Mouse (Mus musculus) hindbrain, embryonic 12.5 days (tissue): ENCODE results near the gene Tgm1. TPM values are rescaled to one million over a fixed set of nuclear protein-coding genes. Genes with fewer than 3 reads are reported as not detected.

ENCODE experiments used
- ATAC-seq: fragments of 200-750 bp; cut with Nextera tagmentation; 2 replicates; pipeline ENCODE4 v1.8.0; 2017; ENCODE audit warnings: moderate TSS enrichment; ENCODE audit not compliant: low FRiP score
- H3K27ac ChIP-seq: fragments of 300-500 bp; sonication (generic); 2 replicates; pipeline ENCODE4 v1.5.1; 2016; ENCODE audit warnings: mild to moderate bottlenecking
- H3K27me3 ChIP-seq: fragments of 300-500 bp; sonication (generic); 2 replicates; pipeline ENCODE4 v1.6.1; 2016; ENCODE audit warnings: mild to moderate bottlenecking
- H3K36me3 ChIP-seq: fragments of 300-500 bp; sonication (generic); 2 replicates; pipeline ENCODE4 v1.6.1; 2016; ENCODE audit warnings: mild to moderate bottlenecking
- H3K4me1 ChIP-seq: fragments of 300-500 bp; sonication (generic); 2 replicates; pipeline ENCODE4 v1.6.1; 2016
- H3K4me2 ChIP-seq: fragments of 300-500 bp; sonication (generic); replicated peaks from 2 replicates; pipeline ENCODE4 v1.6.1; 2016; ENCODE audit warnings: mild to moderate bottlenecking
- H3K4me3 ChIP-seq: fragments of 300-500 bp; sonication (generic); 2 replicates; pipeline ENCODE4 v1.5.1; 2016; ENCODE audit warnings: mild to moderate bottlenecking
- H3K9ac ChIP-seq: fragments of 300-500 bp; sonication (generic); 2 replicates; pipeline ENCODE4 v1.6.1; 2016; ENCODE audit warnings: mild to moderate bottlenecking, moderate library complexity
- H3K9me3 ChIP-seq: fragments of 300-500 bp; sonication (generic); replicated peaks from 2 replicates; pipeline ENCODE4 v1.6.1; 2016; ENCODE audit warnings: mild to moderate bottlenecking
- WGBS: fragments of 180-500 bp; shearing (Covaris S2); methylation state at CpG from one replicate; pipeline ENCODE4 v1.1.7; 2016; 5-methylcytosine and 5-hydroxymethylcytosine counted together
- polyA plus RNA-seq: library from polyadenylated mRNA; unstranded; fragments of >200 nt; fragmentation: Nextera tagmentation; extraction: Ambion mirVana; gene quantifications from 2 replicates; pipeline ENCODE4 v1.2.1, GENCODE M21; 2016

Tgm1 gene
- polyA plus RNA-seq, 1 experiment from 2014 or later, result 0.90 TPM

GRCm38 (mm10) chr14:55737086-55737687 is 23.5 kb upstream of the Tgm1 start:
- Histone ChIP-seq H3K9ac (no peak overlapping the region), H3K9me3 (no peaks in the 10 kb centered on the region), H3K36me3 (peaks cover 25% of the 10 kb centered on the region), H3K27ac (no peak overlapping the region), H3K27me3 (no peaks in the 10 kb centered on the region), H3K4me2 (no peak overlapping the region), H3K4me3 (no peak overlapping the region), H3K4me1 (no peaks in the 10 kb centered on the region)
- 90% methylated on average over 9 of the region's 9 CpGs for WGBS
- no peak for ATAC-seq

- H3K4me1 ChIP-seq, result no peaks in the 10 kb centered on the region
- 81% methylated on average over 4 of the region's 4 CpGs for WGBS
- no peak overlapping the region for H3K4me3 ChIP-seq
- H3K9ac ChIP-seq, result no peak overlapping the region
- no peaks in the 10 kb centered on the region for H3K9me3 ChIP-seq
- no peak overlapping the region for H3K27ac ChIP-seq
- no peaks in the 10 kb centered on the region for H3K27me3 ChIP-seq
- H3K4me2 ChIP-seq, result no peak overlapping the region
- ATAC-seq, result no peak
- peaks cover 25% of the 10 kb centered on the region for H3K36me3 ChIP-seq
These were observed 22.0 kb upstream of the Tgm1 start for GRCm38 (mm10) chr14:55735758-55736157.

- H3K4me2 ChIP-seq, result no peak overlapping the region
- peaks cover 24% of the 10 kb centered on the region for H3K36me3 ChIP-seq
- no peak overlapping the region for H3K27ac ChIP-seq
- WGBS, result 81% methylated on average over 3 of the region's 3 CpGs
- H3K9ac ChIP-seq, result no peak overlapping the region
- H3K27me3 ChIP-seq, result no peaks in the 10 kb centered on the region
- no peaks in the 10 kb centered on the region for H3K9me3 ChIP-seq
- no peak overlapping the region for H3K4me3 ChIP-seq
- no peaks in the 10 kb centered on the region for H3K4me1 ChIP-seq
- no peak for ATAC-seq
These were observed 21.6 kb upstream of the Tgm1 start for GRCm38 (mm10) chr14:55735334-55735733.

GRCm38 (mm10) chr14:55734869-55735268 is 21.1 kb upstream of the Tgm1 start:
- no peak overlapping the region for H3K4me3 ChIP-seq
- no peaks in the 10 kb centered on the region for H3K9me3 ChIP-seq
- peaks cover 20% of the 10 kb centered on the region for H3K36me3 ChIP-seq
- no peaks in the 10 kb centered on the region for H3K4me1 ChIP-seq
- ATAC-seq, result no peak
- no peak overlapping the region for H3K4me2 ChIP-seq
- WGBS, result 76% methylated on average over 7 of the region's 7 CpGs
- H3K27me3 ChIP-seq, result no peaks in the 10 kb centered on the region; the same call in 1 of the 2 replicates
- no peak overlapping the region for H3K9ac ChIP-seq
- no peak overlapping the region for H3K27ac ChIP-seq

- H3K4me3 ChIP-seq, result no peak overlapping the region
- no peak overlapping the region for H3K27ac ChIP-seq
- H3K4me1 ChIP-seq, result no peaks in the 10 kb centered on the region
- no peak overlapping the region for H3K4me2 ChIP-seq
- H3K9ac ChIP-seq, result no peak overlapping the region
- peaks cover 10% of the 10 kb centered on the region for H3K36me3 ChIP-seq
- H3K27me3 ChIP-seq, result no peaks in the 10 kb centered on the region; the same call in 1 of the 2 replicates
- H3K9me3 ChIP-seq, result no peaks in the 10 kb centered on the region
- ATAC-seq, result no peak
- WGBS, result 84% methylated on average over 10 of the region's 10 CpGs
These were observed 20.2 kb upstream of the Tgm1 start for GRCm38 (mm10) chr14:55733889-55734288.

- no peak overlapping the region for H3K27ac ChIP-seq
- no peak overlapping the region for H3K4me2 ChIP-seq
- H3K9ac ChIP-seq, result no peak overlapping the region
- H3K9me3 ChIP-seq, result no peaks in the 10 kb centered on the region
- 84% methylated on average over 7 of the region's 7 CpGs for WGBS
- H3K4me3 ChIP-seq, result no peak overlapping the region
- no peak for ATAC-seq
- H3K4me1 ChIP-seq, result no peaks in the 10 kb centered on the region
- no peaks in the 10 kb centered on the region; the same call in 1 of the 2 replicates for H3K27me3 ChIP-seq
- no peaks in the 10 kb centered on the region for H3K36me3 ChIP-seq
These were observed 16.9 kb upstream of the Tgm1 start for GRCm38 (mm10) chr14:55730531-55731032.

GRCm38 (mm10) chr14:55730116-55730515 is 16.4 kb upstream of the Tgm1 start:
- no peaks in the 10 kb centered on the region; the same call in 1 of the 2 replicates for H3K27me3 ChIP-seq
- H3K27ac ChIP-seq, result no peak overlapping the region
- no peak overlapping the region for H3K9ac ChIP-seq
- H3K36me3 ChIP-seq, result no peaks in the 10 kb centered on the region
- no peak overlapping the region for H3K4me3 ChIP-seq
- H3K4me1 ChIP-seq, result no peaks in the 10 kb centered on the region
- no peak overlapping the region for H3K4me2 ChIP-seq
- no peak for ATAC-seq
- H3K9me3 ChIP-seq, result no peaks in the 10 kb centered on the region
- WGBS, result 77% methylated on average over 7 of the region's 7 CpGs

- no peaks in the 10 kb centered on the region for H3K4me1 ChIP-seq
- H3K4me2 ChIP-seq, result no peak overlapping the region
- no peak overlapping the region for H3K9ac ChIP-seq
- H3K9me3 ChIP-seq, result no peaks in the 10 kb centered on the region
- H3K27ac ChIP-seq, result no peak overlapping the region
- no peaks in the 10 kb centered on the region; the same call in 1 of the 2 replicates for H3K27me3 ChIP-seq
- WGBS, result 75% methylated on average over 8 of the region's 8 CpGs
- H3K4me3 ChIP-seq, result no peak overlapping the region
- no peak for ATAC-seq
- H3K36me3 ChIP-seq, result no peaks in the 10 kb centered on the region
These were observed 14.4 kb upstream of the Tgm1 start for GRCm38 (mm10) chr14:55727889-55728685.

- Histone ChIP-seq H3K36me3 (no peaks in the 10 kb centered on the region), H3K9ac (no peak overlapping the region), H3K4me1 (0 out of 2 replicates have a peak, but pooled peaks cover 6% of the 10 kb centered on the region), H3K27ac (no peak overlapping the region), H3K4me2 (no peak overlapping the region), H3K4me3 (no peak overlapping the region), H3K9me3 (no peaks in the 10 kb centered on the region), H3K27me3 (no peaks in the 10 kb centered on the region; the same call in 1 of the 2 replicates)
- no peak for ATAC-seq
These were observed 12.5 kb upstream of the Tgm1 start for GRCm38 (mm10) chr14:55726261-55726660.

- 69% methylated on average over 8 of the region's 8 CpGs for WGBS
- Histone ChIP-seq H3K4me3 (no peak overlapping the region), H3K9me3 (no peaks in the 10 kb centered on the region)
These were observed 10.7 kb upstream of the Tgm1 start for GRCm38 (mm10) chr14:55724411-55724871.

GRCm38 (mm10) chr14:55723433-55723832 is 9.7 kb upstream of the Tgm1 start:
- H3K9ac ChIP-seq, result no peak overlapping the region
- H3K4me1 ChIP-seq, result 0 out of 2 replicates have a peak, but pooled peaks cover 13% of the 10 kb centered on the region
- WGBS, result 91% methylated on average over 7 of the region's 7 CpGs
- H3K4me3 ChIP-seq, result no peak overlapping the region
- peaks cover 13% of the 10 kb centered on the region for H3K36me3 ChIP-seq
- no peak for ATAC-seq
- no peaks in the 10 kb centered on the region for H3K27me3 ChIP-seq
- H3K4me2 ChIP-seq, result no peak overlapping the region
- H3K27ac ChIP-seq, result no peak overlapping the region
- H3K9me3 ChIP-seq, result no peaks in the 10 kb centered on the region

More at GRCm38 (mm10) chr14:55724411-55724871, 10.7 kb upstream of the Tgm1 start:
- Histone ChIP-seq H3K9ac (no peak overlapping the region), H3K36me3 (peaks cover 5% of the 10 kb centered on the region; the same call in 1 of the 2 replicates), H3K4me1 (0 out of 2 replicates have a peak, but pooled peaks cover 13% of the 10 kb centered on the region), H3K27me3 (no peaks in the 10 kb centered on the region), H3K27ac (no peak overlapping the region), H3K4me2 (no peak overlapping the region)
- no peak for ATAC-seq

GRCm38 (mm10) chr14:55722438-55722945 is 8.8 kb upstream of the Tgm1 start:
- Histone ChIP-seq H3K4me1 (0 out of 2 replicates have a peak, but pooled peaks cover 13% of the 10 kb centered on the region), H3K4me3 (peak overlapping the region; percentile 79), H3K9me3 (no peaks in the 10 kb centered on the region), H3K4me2 (peak overlapping the region; percentile 54), H3K9ac (peak overlapping the region; percentile 77), H3K27me3 (no peaks in the 10 kb centered on the region), H3K36me3 (peaks cover 21% of the 10 kb centered on the region), H3K27ac (peak overlapping the region; percentile 79)
- ATAC-seq, result no peak
- 53% methylated on average over 8 of the region's 8 CpGs for WGBS
